Mouse (Mus musculus) kidney, embryonic 15.5 days (tissue): Measurements from ENCODE around the gene Cct5. TPM values are rescaled to one million over a fixed set of nuclear protein-coding genes. Genes with fewer than 3 reads are reported as not detected.

Experiments used
- ATAC-seq: fragments of 200-750 bp; cut with Nextera tagmentation; replicated peaks from 2 replicates; pipeline ENCODE4 v1.8.0; 2017; ENCODE audit warnings: moderate TSS enrichment; ENCODE audit not compliant: low FRiP score
- H3K27ac ChIP-seq: fragments of 300-500 bp; sonication (generic); 2 replicates; pipeline ENCODE4 v1.5.1; 2015; ENCODE audit warnings: mild to moderate bottlenecking, inconsistent platforms
- H3K27me3 ChIP-seq: fragments of 300-500 bp; sonication (generic); 2 replicates; pipeline ENCODE4 v1.6.1; 2015; ENCODE audit warnings: inconsistent platforms
- H3K36me3 ChIP-seq: fragments of 300-500 bp; sonication (generic); 2 replicates; pipeline ENCODE4 v1.6.1; 2015; ENCODE audit warnings: inconsistent platforms
- H3K4me1 ChIP-seq: fragments of 300-500 bp; sonication (generic); 2 replicates; pipeline ENCODE4 v1.6.1; 2015; ENCODE audit warnings: inconsistent platforms
- H3K4me2 ChIP-seq: fragments of 300-500 bp; sonication (generic); 2 replicates; pipeline ENCODE4 v1.6.1; 2015; ENCODE audit warnings: moderate library complexity, mild to moderate bottlenecking, inconsistent platforms
- H3K4me3 ChIP-seq: fragments of 300-500 bp; sonication (generic); replicated peaks from 2 replicates; pipeline ENCODE4 v1.5.1; 2015; ENCODE audit warnings: mild to moderate bottlenecking, inconsistent platforms
- H3K9ac ChIP-seq: fragments of 300-500 bp; sonication (generic); 2 replicates; pipeline ENCODE4 v1.6.1; 2015; ENCODE audit warnings: mild to moderate bottlenecking, inconsistent platforms
- H3K9me3 ChIP-seq: fragments of 300-500 bp; sonication (generic); replicated peaks from 2 replicates; pipeline ENCODE4 v1.6.1; 2016; ENCODE audit warnings: inconsistent platforms
- WGBS: fragments of 180-500 bp; shearing (Covaris S2); methylation state at CpG from one replicate; pipeline ENCODE4 v1.1.7; 2015; ENCODE audit warnings: mixed read lengths; 5-methylcytosine and 5-hydroxymethylcytosine counted together
- polyA plus RNA-seq: library from polyadenylated mRNA; unstranded; fragments of >200 nt; fragmentation: Nextera tagmentation; extraction: Ambion mirVana; gene quantifications from 2 replicates; pipeline ENCODE4 v1.2.1, GENCODE M21; 2015

The Cct5 gene
- polyA plus RNA-seq, 1 experiment from 2014 or later: 580 TPM

DNA sequence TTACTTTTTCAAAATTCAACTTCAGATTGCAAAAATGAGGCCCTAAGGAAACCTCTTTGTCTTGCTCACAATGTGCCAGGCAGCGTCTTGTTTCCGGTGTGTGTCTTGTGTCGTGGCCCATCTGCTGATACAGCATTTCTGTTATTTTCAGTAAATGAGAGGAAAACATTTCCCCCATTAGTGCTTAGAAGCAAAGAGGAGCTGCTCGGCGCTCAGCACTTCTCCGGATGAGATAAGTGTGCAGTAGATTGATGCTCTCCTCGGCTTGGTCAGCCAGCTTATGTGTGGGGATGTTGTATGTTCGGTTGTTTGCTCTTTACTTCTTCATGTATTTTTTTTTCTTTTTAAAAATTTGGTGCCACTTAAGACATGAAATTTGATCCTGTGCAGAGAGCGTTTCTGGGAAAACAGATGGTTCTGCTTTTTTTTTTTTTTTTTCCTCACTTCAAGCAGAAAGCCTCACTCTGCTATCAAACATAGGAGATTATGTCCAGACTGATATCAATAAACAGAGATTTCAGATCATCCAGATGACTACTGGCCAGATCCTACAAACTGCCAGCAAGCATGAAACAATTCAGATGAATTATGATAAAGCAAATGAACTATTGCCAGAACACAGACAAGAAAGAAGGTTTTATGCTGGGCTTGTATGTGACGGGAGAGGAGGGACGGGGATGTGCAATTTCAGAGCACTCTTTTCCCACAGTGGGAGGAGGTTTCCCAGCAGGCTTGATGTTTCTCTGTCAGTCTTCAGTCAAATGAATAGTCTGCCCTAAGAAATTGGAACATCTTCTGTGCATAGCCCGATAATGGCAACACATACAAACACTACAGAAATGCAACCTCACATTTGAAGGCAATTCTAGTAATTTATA is 25.9 kb upstream of the Cct5 start:
- Histone ChIP-seq H3K27me3 (no peaks in the 10 kb centered on the region), H3K4me1 (peaks cover 22% of the 10 kb centered on the region), H3K9me3 (no peaks in the 10 kb centered on the region), H3K4me3 (no peak overlapping the region), H3K36me3 (0 out of 2 replicates have a peak, but pooled peaks cover 4% of the 10 kb centered on the region), H3K9ac (no peak overlapping the region), H3K27ac (peak overlapping the region; percentile 61; the same call in 1 of the 2 replicates), H3K4me2 (no peak overlapping the region)
- WGBS: 35% methylated on average over 12 of the region's 12 CpGs
- ATAC-seq: no peak

DNA sequence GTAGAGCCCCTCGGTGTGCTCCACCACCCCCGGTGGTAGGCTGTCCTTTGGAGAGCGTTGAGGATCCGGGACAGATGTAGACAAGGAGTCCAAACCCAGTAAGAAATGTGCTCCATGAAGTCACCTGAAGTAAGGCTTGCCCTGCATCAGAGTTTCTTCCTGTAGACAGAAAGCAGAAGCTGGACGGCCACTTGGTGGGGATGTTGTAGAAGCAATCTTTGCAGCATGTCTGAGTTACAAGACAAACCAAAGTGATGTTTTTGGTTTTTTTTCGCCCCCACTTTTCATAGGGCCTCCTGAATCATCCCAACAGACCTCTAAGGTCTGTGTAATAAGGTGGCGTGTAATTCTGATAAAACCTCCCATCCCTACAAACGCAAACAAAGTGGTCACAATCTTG is 17.9 kb upstream of the Cct5 start:
- Histone ChIP-seq H3K4me1 (no peaks in the 10 kb centered on the region), H3K9ac (no peak overlapping the region), H3K27me3 (no peaks in the 10 kb centered on the region), H3K4me2 (no peak overlapping the region), H3K9me3 (no peaks in the 10 kb centered on the region), H3K27ac (no peak overlapping the region), H3K4me3 (no peak overlapping the region), H3K36me3 (peaks cover 38% of the 10 kb centered on the region)
- 0 out of 2 replicates have a peak, but pooled peaks have one; percentile 40 for ATAC-seq
- 87% methylated on average over 8 of the region's 8 CpGs for WGBS

DNA sequence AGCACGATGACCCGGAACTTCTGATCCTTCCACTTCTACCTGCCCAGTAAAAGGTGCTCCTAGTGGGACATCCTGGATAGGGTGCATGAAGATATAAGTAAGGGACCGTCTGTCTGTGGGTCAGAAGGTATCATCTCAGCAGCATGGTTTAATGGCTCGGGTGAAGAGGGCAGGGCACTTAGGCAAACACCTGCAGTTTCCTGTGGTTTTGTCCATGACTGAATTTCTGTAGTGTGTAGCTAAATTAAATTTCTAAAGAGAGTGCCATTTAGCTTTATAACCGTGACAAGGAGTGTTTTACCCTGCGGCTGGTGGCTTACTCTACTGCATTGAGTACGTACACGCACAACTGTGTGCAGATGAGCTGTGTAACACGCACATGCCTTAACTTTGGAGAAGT is 15.7 kb upstream of the Cct5 start:
- no peak for ATAC-seq
- H3K36me3 ChIP-seq: peaks cover 37% of the 10 kb centered on the region
- 86% methylated on average over 9 of the region's 9 CpGs for WGBS
- H3K4me1 ChIP-seq: no peaks in the 10 kb centered on the region
- H3K9ac ChIP-seq: no peak overlapping the region
- no peak overlapping the region for H3K4me2 ChIP-seq
- H3K4me3 ChIP-seq: no peak overlapping the region
- no peaks in the 10 kb centered on the region for H3K27me3 ChIP-seq
- no peak overlapping the region for H3K27ac ChIP-seq
- no peaks in the 10 kb centered on the region for H3K9me3 ChIP-seq

DNA sequence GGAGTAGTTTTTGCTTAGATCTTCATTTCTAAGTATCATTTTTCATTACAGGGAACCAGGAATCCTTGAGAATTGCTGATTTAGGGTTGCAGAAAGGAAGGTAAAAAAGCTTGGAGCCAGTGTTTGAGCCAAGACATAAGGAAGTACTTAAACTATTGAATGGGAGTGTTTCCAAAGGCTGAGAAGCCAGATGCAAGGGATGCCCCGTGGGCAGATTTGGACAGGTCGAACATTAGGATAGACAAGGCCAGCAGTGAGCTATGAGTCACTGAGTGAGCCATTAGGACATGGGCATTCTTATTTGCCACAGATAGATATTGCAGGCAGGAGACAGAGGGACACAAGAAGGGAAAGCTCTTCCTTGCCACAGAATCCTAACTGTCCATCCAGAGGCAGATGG is 13.1 kb upstream of the Cct5 start:
- ATAC-seq: no peak
- H3K4me2 ChIP-seq: no peak overlapping the region
- H3K27me3 ChIP-seq: no peaks in the 10 kb centered on the region
- no peaks in the 10 kb centered on the region for H3K9me3 ChIP-seq
- 84% methylated on average over 2 of the region's 2 CpGs for WGBS
- no peak overlapping the region for H3K27ac ChIP-seq
- H3K4me3 ChIP-seq: no peak overlapping the region
- H3K9ac ChIP-seq: no peak overlapping the region
- H3K4me1 ChIP-seq: no peaks in the 10 kb centered on the region
- H3K36me3 ChIP-seq: peaks cover 31% of the 10 kb centered on the region

DNA sequence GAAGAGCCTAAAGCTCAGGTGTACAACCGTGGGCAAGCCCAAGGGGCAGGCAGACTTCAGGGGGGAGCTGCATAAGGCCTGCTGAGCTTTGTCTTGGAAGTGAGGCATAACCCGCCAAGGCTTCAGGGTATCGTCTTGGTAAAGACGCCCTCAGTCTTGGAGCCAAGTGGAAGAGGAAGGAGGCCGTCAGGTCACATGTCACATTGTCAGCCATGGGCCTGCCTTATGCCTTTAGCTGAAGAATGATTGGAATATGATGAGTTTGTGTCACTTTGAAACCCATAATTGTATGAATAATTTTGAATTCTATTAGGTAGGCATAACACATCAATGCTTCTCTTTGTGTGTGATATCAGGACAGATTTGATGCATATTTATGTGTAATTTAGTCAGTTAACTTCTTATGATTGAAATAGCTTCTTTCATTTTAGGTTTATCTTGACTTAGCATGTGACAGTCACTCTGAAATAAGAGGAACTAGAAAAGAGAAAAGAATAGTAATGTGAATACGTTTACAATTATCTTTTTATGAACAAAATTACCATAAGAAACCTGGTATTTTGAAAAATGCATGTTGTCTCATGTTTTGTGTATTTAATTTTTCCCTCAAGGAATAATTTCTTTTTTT is 12.3 kb upstream of the Cct5 start:
- H3K4me1 ChIP-seq: no peaks in the 10 kb centered on the region
- peaks cover 28% of the 10 kb centered on the region for H3K36me3 ChIP-seq
- H3K27ac ChIP-seq: no peak overlapping the region
- WGBS: 86% methylated on average over 6 of the region's 6 CpGs
- no peaks in the 10 kb centered on the region for H3K9me3 ChIP-seq
- no peak overlapping the region for H3K4me2 ChIP-seq
- H3K27me3 ChIP-seq: no peaks in the 10 kb centered on the region
- ATAC-seq: no peak
- H3K4me3 ChIP-seq: no peak overlapping the region
- no peak overlapping the region for H3K9ac ChIP-seq

DNA sequence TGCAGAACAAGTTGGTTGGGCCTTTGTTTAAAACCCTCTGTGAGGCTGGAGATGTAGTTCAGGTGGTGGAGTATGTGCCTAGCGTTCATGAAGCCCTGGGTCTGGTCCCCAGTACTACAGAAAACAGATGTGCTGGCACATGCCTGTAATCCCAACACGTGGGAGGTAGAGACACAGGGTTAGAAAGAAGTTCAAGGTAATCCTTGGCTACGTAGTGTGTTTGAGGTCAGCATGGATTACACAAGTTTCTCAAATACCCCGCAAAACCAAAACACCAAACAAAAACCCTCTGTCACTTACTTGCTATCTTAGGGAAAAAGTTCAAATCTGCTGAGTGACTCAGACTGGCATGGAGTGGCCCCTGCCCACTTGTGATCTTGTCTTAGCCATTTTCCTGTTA is 10.4 kb upstream of the Cct5 start:
- Histone ChIP-seq H3K9ac (no peak overlapping the region), H3K9me3 (no peaks in the 10 kb centered on the region), H3K27ac (no peak overlapping the region), H3K27me3 (no peaks in the 10 kb centered on the region), H3K4me1 (peaks cover 2% of the 10 kb centered on the region), H3K4me2 (no peak overlapping the region), H3K4me3 (no peak overlapping the region), H3K36me3 (peaks cover 17% of the 10 kb centered on the region)
- 90% methylated on average over 4 of the region's 4 CpGs for WGBS
- ATAC-seq: no peak

DNA sequence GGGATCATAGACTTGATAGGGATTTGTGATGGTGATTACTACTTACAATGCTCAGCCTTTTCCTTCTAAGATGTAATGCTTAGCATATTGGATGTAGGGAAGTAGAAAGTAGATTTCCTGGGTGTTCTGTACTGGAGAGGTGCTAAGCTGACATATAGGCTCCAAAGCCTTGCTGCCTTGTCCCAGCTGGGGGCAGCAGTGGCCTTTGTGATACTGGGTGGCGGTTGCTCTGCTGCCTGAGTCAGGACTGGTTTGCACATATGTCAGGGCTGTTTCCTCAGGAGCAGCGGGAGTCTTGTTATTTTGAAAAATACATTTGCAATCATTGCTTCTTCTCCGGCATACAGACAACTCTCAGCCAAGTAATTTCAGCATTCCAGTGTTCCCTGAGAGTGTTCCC is 9.4 kb upstream of the Cct5 start:
- Histone ChIP-seq H3K27ac (no peak overlapping the region), H3K27me3 (no peaks in the 10 kb centered on the region), H3K9ac (no peak overlapping the region), H3K36me3 (peaks cover 13% of the 10 kb centered on the region), H3K4me2 (no peak overlapping the region), H3K9me3 (no peaks in the 10 kb centered on the region), H3K4me1 (peaks cover 6% of the 10 kb centered on the region), H3K4me3 (no peak overlapping the region)
- 66% methylated on average over 3 of the region's 3 CpGs for WGBS
- no peak for ATAC-seq

DNA sequence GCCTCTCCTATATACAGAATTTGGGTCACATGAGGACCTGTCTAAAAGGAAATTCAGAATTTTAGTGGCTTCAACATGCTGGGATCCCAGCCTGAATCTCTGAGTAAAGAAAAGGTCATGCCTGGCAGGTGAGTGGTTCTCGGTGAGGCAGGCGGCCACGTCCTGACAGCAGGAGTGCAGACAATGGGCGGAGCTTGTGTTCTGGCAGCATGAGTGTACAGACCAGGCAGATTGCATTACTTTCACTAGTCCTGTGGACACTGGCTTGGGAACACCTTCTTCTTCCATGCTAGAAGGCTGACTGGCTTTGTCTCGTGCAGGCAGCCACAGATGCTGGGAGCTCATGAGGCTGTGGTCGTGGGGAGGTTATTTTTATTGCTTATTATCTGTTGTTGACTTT is 5.2 kb upstream of the Cct5 start:
- H3K27ac ChIP-seq: no peak overlapping the region
- WGBS: 55% methylated on average over 6 of the region's 6 CpGs
- no peak for ATAC-seq
- H3K36me3 ChIP-seq: peaks cover 10% of the 10 kb centered on the region
- H3K4me2 ChIP-seq: no peak overlapping the region
- no peak overlapping the region for H3K9ac ChIP-seq
- no peaks in the 10 kb centered on the region for H3K27me3 ChIP-seq
- H3K4me1 ChIP-seq: peaks cover 16% of the 10 kb centered on the region
- H3K4me3 ChIP-seq: no peak overlapping the region
- H3K9me3 ChIP-seq: no peaks in the 10 kb centered on the region

DNA sequence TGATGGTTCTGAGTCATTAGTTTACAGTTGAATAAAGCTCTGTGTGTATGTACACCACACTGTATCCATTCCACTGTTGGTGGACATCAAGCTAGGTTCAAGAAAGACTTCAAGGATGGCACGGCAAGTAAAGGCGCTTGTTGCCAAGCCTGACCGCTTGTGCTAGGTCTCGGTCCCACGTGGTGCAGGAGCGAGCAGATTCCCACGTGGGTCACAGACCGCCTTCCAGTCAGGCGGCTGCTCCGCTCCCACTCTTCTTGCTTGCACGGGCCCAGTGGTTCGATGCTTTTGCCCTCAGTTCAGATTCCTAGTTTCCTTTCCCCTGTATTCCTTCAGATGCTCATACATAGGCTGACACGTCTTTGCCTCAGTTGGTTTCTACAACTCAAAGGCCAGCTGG is 1.5 kb upstream of the Cct5 start:
- Histone ChIP-seq H3K4me2 (peak overlapping the region; percentile 88; the same call in 1 of the 2 replicates), H3K27ac (no peak overlapping the region), H3K27me3 (no peaks in the 10 kb centered on the region), H3K36me3 (peaks cover 6% of the 10 kb centered on the region), H3K4me3 (peak overlapping the region; percentile 75; the same call in 1 of the 2 replicates), H3K9ac (peak overlapping the region; percentile 93; the same call in 1 of the 2 replicates), H3K9me3 (no peaks in the 10 kb centered on the region), H3K4me1 (peaks cover 38% of the 10 kb centered on the region)
- 80% methylated on average over 13 of the region's 13 CpGs for WGBS
- no peak for ATAC-seq

DNA sequence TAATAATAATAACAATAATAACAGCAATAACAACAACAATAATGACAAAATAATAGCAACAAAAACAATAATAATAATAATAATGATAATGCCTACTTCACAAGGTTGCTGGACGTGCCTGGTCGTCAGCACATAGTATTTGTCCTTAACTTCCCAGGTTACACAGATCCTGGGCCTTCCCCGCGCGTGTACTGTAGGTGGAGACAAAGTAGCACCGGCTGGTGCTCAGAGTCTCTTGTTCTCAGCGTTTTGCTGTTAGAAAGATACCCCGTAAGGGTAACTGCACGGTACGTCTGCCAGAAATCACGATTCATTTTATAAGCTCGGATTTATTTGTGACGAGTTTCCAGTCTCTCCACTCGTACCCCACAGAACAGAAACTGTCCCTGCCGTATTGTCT is 822 bp upstream of the Cct5 start:
- peak; percentile 72 for ATAC-seq
- Histone ChIP-seq H3K27ac (peak overlapping the region; percentile 95), H3K27me3 (no peaks in the 10 kb centered on the region), H3K36me3 (peaks cover 9% of the 10 kb centered on the region), H3K4me1 (peaks cover 38% of the 10 kb centered on the region), H3K4me2 (peak overlapping the region; percentile 88), H3K9ac (peak overlapping the region; percentile 93), H3K9me3 (no peaks in the 10 kb centered on the region), H3K4me3 (peak overlapping the region; percentile 75)
- WGBS: 2% methylated on average over 15 of the region's 15 CpGs

DNA sequence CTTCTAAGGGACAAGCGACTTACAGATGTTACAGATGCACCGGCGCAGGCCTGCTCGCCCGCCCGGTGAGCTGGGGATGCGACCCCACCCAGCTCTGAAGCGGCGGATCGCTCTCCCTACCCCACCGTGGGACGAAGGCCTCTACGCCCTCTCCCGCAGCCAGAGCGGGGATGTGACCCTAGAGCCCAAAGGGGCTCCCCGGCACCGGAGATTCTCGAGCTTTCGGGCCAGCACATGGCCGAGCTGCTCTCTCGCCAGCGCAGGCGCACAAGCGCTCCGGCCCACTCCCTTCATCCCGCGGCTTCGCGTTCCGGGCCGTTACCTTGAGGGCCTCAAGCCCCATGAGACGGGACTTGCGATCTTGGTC is 342 bp downstream of the Cct5 start:
- Histone ChIP-seq H3K9ac (peak overlapping the region; percentile 93), H3K27ac (peak overlapping the region; percentile 95), H3K4me2 (peak overlapping the region; percentile 88), H3K4me3 (peak overlapping the region; percentile 75), H3K27me3 (no peaks in the 10 kb centered on the region), H3K4me1 (peaks cover 35% of the 10 kb centered on the region), H3K9me3 (no peaks in the 10 kb centered on the region), H3K36me3 (peaks cover 21% of the 10 kb centered on the region)
- WGBS: under 1% methylated on average over 33 of the region's 33 CpGs
- peak; percentile 82 for ATAC-seq

DNA sequence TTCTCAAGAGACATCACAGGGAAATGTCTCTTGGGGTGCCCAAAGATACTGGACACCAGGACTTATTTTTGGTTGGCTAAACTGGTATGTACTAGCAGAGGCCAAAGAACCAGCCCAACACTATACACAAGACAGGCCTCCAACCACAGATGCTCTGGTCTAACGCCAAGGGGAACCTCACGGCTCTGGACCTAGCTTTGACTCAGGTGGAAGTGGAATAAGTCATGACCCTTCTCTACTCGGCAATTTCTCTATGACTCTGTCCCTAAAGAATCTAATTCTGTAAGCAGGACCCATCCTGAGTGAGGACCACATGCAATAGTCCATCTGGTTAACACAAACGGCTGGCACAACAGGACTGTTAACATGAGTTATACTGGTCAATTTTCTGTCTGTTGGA is 1.8 kb downstream of the Cct5 start:
- Histone ChIP-seq H3K9ac (no peak overlapping the region), H3K27ac (no peak overlapping the region), H3K4me3 (peak overlapping the region; percentile 75), H3K4me1 (peaks cover 35% of the 10 kb centered on the region), H3K9me3 (no peaks in the 10 kb centered on the region), H3K4me2 (peak overlapping the region; percentile 88), H3K36me3 (peaks cover 35% of the 10 kb centered on the region), H3K27me3 (no peaks in the 10 kb centered on the region)
- ATAC-seq: no peak
- 62% methylated on average over 4 of the region's 4 CpGs for WGBS
